Mouse (Mus musculus) 3134 (cell line): Measurements from ENCODE around the gene Vmn2r12.
A peak's percentile ranks its signal among the peaks of the same experiment; 100 is the strongest.
"Not testable (repeated sequence)": the region's sequence is repeated elsewhere in the genome, so short reads cannot be mapped to it uniquely, and the experiment has no call there.

ENCODE experiments used
- DNase-seq: peaks from one replicate; pipeline ENCODE4 v3.0.0-alpha.2; 2011; ENCODE audit warnings: low spot score; ENCODE audit not compliant: insufficient read length; ENCODE audit errors: extremely low read depth

Gene Vmn2r12

DNA sequence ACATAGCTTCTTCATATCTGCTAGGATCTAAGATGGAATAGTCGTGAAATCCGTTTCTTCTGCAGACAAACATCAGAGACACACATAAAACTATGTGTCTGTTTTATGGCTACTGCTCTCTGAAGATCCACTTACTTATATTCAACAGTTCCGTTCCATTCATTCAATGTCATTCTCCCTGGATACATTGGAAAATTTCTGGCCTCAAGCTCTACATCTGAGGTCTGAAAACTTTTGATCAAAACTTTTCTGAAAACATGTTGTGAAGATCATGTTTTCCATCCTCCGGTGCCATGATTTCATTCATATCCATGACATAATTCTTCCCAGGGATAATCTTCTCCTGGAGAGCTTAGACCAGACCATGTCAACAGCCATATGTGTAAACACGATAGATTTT, at the start of gene Vmn2r12:
Gene Vmn2r12 (minus strand): TSS at position 101 of the 400 bp plus-strand sequence.
- DNase-seq, result not testable (repeated sequence)

DNA sequence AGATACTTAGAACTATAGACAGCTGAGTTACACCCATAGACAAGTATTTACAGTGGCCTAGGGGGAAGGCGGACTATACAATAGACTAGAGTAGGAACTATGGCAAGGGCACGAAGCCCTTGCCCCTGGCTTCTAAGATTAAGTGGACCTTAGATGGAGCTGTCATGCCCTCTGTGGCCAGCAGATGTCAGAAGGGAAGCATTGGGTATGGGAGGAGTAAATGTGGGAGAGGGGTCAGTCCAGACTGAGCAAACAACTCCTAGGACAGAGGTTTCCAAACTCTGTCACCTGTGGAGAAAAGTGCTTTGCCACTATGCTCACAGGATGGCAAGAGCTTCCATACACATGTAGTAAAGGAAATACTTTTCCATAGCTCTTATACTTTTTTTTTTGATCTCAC, 41.8 kb upstream of the Vmn2r12 start:
- no peak for DNase-seq

DNA sequence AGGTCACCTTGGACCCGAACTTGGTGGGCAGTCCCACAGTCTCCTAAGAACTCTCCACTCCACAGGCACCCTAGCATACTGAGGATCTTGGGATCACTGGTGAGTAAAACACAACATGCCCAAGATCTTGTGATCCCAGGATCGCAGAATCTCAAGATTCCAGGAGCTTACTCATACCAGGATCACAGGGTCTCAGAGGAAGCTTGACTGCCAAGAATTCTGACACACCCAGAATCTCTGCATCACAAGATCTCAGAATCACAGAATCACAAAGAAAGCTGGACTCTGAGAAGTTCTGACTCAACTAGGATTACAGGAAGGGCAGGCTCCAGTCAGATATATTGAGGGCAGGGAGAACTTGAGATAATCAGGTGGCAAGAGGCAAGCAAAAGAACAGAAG, 39.0 kb upstream of the Vmn2r12 start:
- peak; percentile 49 for DNase-seq

DNA sequence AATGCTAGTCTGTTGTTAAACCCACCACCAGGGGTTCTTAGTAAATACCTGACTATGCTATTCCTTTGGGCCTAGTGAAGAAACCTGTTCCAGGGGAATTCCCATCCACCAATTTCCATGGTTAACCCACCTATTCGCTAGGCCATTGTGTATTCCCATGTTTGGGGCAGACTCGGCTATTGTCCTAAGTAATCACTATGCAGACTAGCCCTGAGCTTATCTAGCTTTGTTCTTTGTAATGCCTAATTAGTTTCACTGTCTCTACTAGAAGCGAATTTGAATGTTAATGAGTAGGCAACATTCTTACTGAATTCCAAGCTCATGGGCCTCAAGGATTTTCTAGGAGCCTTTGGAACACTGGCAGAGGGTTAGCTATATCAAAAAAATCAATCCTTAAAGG, 1.3 kb downstream of the Vmn2r12 start:
- not testable (repeated sequence) for DNase-seq

DNA sequence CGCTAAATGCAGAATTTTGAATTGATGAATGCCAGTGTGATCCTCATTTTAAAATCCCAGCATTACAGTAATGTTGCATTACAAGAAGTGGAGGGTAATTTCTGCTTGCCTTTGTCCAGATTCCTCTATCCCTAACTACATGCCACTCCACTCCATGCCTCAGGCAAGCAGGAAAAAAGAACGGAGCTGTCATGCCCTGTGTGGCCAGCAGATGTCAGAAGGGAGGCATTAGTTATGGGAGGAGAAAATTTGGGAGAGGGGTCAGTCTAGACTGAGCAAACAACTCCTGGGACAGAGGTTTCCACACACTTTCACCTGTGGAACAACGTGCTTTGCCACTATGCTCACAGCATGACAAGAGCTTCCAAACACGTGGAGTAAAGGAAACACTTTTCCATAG, 25.7 kb downstream of the Vmn2r12 start:
- DNase-seq, result peak; percentile 9

DNA sequence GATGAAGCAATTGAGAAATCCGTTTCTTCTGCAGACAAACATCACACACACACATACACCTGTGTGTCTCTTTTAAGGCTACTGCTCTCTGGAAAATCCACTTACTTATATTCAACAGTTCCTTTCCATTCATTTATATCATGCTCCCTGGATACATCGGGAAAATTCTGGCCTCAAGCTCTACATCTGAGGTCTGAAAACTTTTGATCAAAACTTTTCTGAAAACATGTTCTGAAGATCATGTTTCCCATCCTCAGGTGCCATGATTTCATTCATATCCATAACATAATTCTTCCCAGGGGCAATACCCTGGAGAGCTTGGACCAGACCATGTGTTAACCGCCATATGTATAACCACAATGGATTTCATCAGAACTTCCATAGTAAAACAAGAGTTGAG, 38.3 kb downstream of the Vmn2r12 start, which contains the start of gene Vmn2r11:
Gene Vmn2r11 (minus strand): TSS at position 101 of the 400 bp plus-strand sequence.
- not testable (repeated sequence) for DNase-seq

DNA sequence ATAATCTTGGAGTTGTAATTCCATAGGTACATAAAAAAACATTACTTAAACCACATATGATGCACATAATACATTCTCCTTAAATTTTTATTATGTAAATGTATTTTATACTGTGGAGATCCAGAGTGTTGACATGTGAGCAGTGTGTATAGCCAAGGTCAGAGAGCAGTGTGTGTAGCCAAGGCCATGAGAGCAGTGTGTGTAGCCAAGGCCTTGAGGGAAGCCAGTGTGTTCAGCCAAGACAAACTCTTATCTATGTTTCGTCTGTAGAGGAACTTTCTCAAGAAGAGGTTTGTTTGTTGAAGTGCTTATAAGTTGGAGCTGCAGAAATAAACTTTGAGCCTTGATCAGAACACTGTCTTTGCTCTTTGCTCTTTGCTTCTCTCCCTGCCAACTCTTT, 42.5 kb downstream of the Vmn2r12 start:
- DNase-seq, result no peak
